Mouse (Mus musculus): Measurements from ENCODE around the gene Unc5a. TPM values are rescaled to one million over a fixed set of nuclear protein-coding genes. Genes with fewer than 3 reads are reported as not detected.

Unc5a gene
- polyA plus RNA-seq, 1 experiment from 2014 or later = 0.30 TPM

GRCm38 (mm10) chr13:54978804-54979203 is 29.6 kb downstream of the Unc5a start:
- no peak overlapping the region for H3K27ac ChIP-seq
- no peak for ATAC-seq (ENCODE audit: insufficient number of reproducible peaks, insufficient read depth, low FRiP score, low TSS enrichment, low read depth)
- no peaks in the 10 kb centered on the region for H3K9me3 ChIP-seq
- H3K9ac ChIP-seq (replicated peaks) = no peak overlapping the region
- no peaks in the 10 kb centered on the region for H3K36me3 ChIP-seq
- peaks cover 38% of the 10 kb centered on the region for H3K27me3 ChIP-seq
- H3K4me1 ChIP-seq (replicated peaks) = peaks cover 12% of the 10 kb centered on the region
- no peak overlapping the region for H3K4me2 ChIP-seq
- H3K4me3 ChIP-seq (replicated peaks) = no peak overlapping the region
- WGBS = 64% methylated on average over 8 of the region's 8 CpGs

- no peaks in the 10 kb centered on the region for H3K36me3 ChIP-seq
- H3K9ac ChIP-seq (replicated peaks) = no peak overlapping the region
- H3K4me1 ChIP-seq (replicated peaks) = peaks cover 12% of the 10 kb centered on the region
- 63% methylated on average over 12 of the region's 12 CpGs for WGBS
- H3K27ac ChIP-seq = no peak overlapping the region
- H3K4me2 ChIP-seq = no peak overlapping the region
- no peak for ATAC-seq (ENCODE audit: insufficient number of reproducible peaks, insufficient read depth, low FRiP score, low TSS enrichment, low read depth)
- H3K9me3 ChIP-seq = no peaks in the 10 kb centered on the region
- H3K4me3 ChIP-seq (replicated peaks) = no peak overlapping the region
- peaks cover 35% of the 10 kb centered on the region for H3K27me3 ChIP-seq
These were observed 31.7 kb downstream of the Unc5a start for GRCm38 (mm10) chr13:54980957-54981356.

GRCm38 (mm10) chr13:54983001-54983400 is 33.8 kb downstream of the Unc5a start:
- Histone ChIP-seq H3K9ac (replicated peaks) (no peak overlapping the region), H3K36me3 (no peaks in the 10 kb centered on the region), H3K4me2 (no peak overlapping the region), H3K9me3 (no peaks in the 10 kb centered on the region), H3K27ac (no peak overlapping the region), H3K27me3 (peaks cover 38% of the 10 kb centered on the region), H3K4me1 (replicated peaks) (peaks cover 12% of the 10 kb centered on the region), H3K4me3 (replicated peaks) (no peak overlapping the region)
- WGBS = 82% methylated on average over 8 of the region's 8 CpGs
- no peak for ATAC-seq (ENCODE audit: insufficient number of reproducible peaks, insufficient read depth, low FRiP score, low TSS enrichment, low read depth)

- WGBS = 72% methylated on average over 2 of the region's 2 CpGs
- no peak overlapping the region for H3K4me2 ChIP-seq
- H3K27ac ChIP-seq = no peak overlapping the region
- H3K4me3 ChIP-seq (replicated peaks) = no peak overlapping the region
- peaks cover 17% of the 10 kb centered on the region for H3K4me1 ChIP-seq (replicated peaks)
- no peak for ATAC-seq (ENCODE audit: insufficient number of reproducible peaks, insufficient read depth, low FRiP score, low TSS enrichment, low read depth)
- H3K36me3 ChIP-seq = no peaks in the 10 kb centered on the region
- no peaks in the 10 kb centered on the region for H3K9me3 ChIP-seq
- H3K27me3 ChIP-seq = peaks cover 38% of the 10 kb centered on the region
- no peak overlapping the region for H3K9ac ChIP-seq (replicated peaks)
These were observed 34.4 kb downstream of the Unc5a start for GRCm38 (mm10) chr13:54983614-54984013.

GRCm38 (mm10) chr13:54987405-54987804 is 38.2 kb downstream of the Unc5a start:
- Histone ChIP-seq H3K9ac (replicated peaks) (no peak overlapping the region), H3K27me3 (peaks cover 31% of the 10 kb centered on the region), H3K4me2 (no peak overlapping the region), H3K9me3 (no peaks in the 10 kb centered on the region), H3K27ac (no peak overlapping the region), H3K4me1 (replicated peaks) (peaks cover 7% of the 10 kb centered on the region; the same call in 1 of the 2 replicates), H3K4me3 (replicated peaks) (no peak overlapping the region), H3K36me3 (no peaks in the 10 kb centered on the region)
- 72% methylated on average over 9 of the region's 9 CpGs for WGBS
- ATAC-seq (ENCODE audit: insufficient number of reproducible peaks, insufficient read depth, low FRiP score, low TSS enrichment, low read depth) = no peak

- 42% methylated on average over 7 of the region's 7 CpGs for WGBS
- no peak for ATAC-seq (ENCODE audit: insufficient number of reproducible peaks, insufficient read depth, low FRiP score, low TSS enrichment, low read depth)
- Histone ChIP-seq H3K36me3 (no peaks in the 10 kb centered on the region), H3K9me3 (no peaks in the 10 kb centered on the region), H3K4me1 (replicated peaks) (peaks cover 7% of the 10 kb centered on the region; the same call in 1 of the 2 replicates), H3K4me2 (no peak overlapping the region), H3K9ac (replicated peaks) (no peak overlapping the region), H3K27me3 (peaks cover 32% of the 10 kb centered on the region), H3K27ac (no peak overlapping the region), H3K4me3 (replicated peaks) (no peak overlapping the region)
These were observed 39.1 kb downstream of the Unc5a start for GRCm38 (mm10) chr13:54988181-54988760.

GRCm38 (mm10) chr13:54992215-54992614 is 43.0 kb downstream of the Unc5a start:
- no peak overlapping the region for H3K27ac ChIP-seq
- no peaks in the 10 kb centered on the region for H3K9me3 ChIP-seq
- no peak overlapping the region for H3K9ac ChIP-seq (replicated peaks)
- H3K36me3 ChIP-seq = no peaks in the 10 kb centered on the region
- H3K4me2 ChIP-seq = no peak overlapping the region
- 84% methylated on average over 7 of the region's 7 CpGs for WGBS
- H3K4me3 ChIP-seq (replicated peaks) = no peak overlapping the region
- peaks cover 30% of the 10 kb centered on the region for H3K27me3 ChIP-seq
- ATAC-seq (ENCODE audit: insufficient number of reproducible peaks, insufficient read depth, low FRiP score, low TSS enrichment, low read depth) = no peak
- H3K4me1 ChIP-seq (replicated peaks) = peaks cover 7% of the 10 kb centered on the region; the same call in 1 of the 2 replicates

- Histone ChIP-seq H3K4me3 (replicated peaks) (no peak overlapping the region), H3K4me1 (replicated peaks) (no peaks in the 10 kb centered on the region), H3K4me2 (no peak overlapping the region), H3K27me3 (peaks cover 26% of the 10 kb centered on the region), H3K9me3 (no peaks in the 10 kb centered on the region), H3K9ac (replicated peaks) (no peak overlapping the region), H3K36me3 (no peaks in the 10 kb centered on the region), H3K27ac (no peak overlapping the region)
- WGBS = 25% methylated on average over 4 of the region's 4 CpGs
- ATAC-seq (ENCODE audit: insufficient number of reproducible peaks, insufficient read depth, low FRiP score, low TSS enrichment, low read depth) = no peak
These were observed 45.4 kb downstream of the Unc5a start for GRCm38 (mm10) chr13:54994576-54994975.

- H3K4me1 ChIP-seq (replicated peaks) = no peaks in the 10 kb centered on the region
- peaks cover 26% of the 10 kb centered on the region for H3K27me3 ChIP-seq
- 65% methylated on average over 6 of the region's 6 CpGs for WGBS
- H3K27ac ChIP-seq = no peak overlapping the region
- no peak overlapping the region for H3K4me3 ChIP-seq (replicated peaks)
- no peaks in the 10 kb centered on the region for H3K36me3 ChIP-seq
- H3K9ac ChIP-seq (replicated peaks) = no peak overlapping the region
- H3K4me2 ChIP-seq = no peak overlapping the region
- no peaks in the 10 kb centered on the region for H3K9me3 ChIP-seq
- no peak for ATAC-seq (ENCODE audit: insufficient number of reproducible peaks, insufficient read depth, low FRiP score, low TSS enrichment, low read depth)
These were observed 46.0 kb downstream of the Unc5a start for GRCm38 (mm10) chr13:54995161-54995560.

- Histone ChIP-seq H3K4me3 (replicated peaks) (no peak overlapping the region), H3K9ac (replicated peaks) (no peak overlapping the region), H3K9me3 (no peaks in the 10 kb centered on the region), H3K27ac (no peak overlapping the region), H3K36me3 (no peaks in the 10 kb centered on the region), H3K27me3 (peaks cover 13% of the 10 kb centered on the region), H3K4me1 (replicated peaks) (no peaks in the 10 kb centered on the region), H3K4me2 (no peak overlapping the region)
- WGBS = 87% methylated on average over 8 of the region's 8 CpGs
- ATAC-seq (ENCODE audit: insufficient number of reproducible peaks, insufficient read depth, low FRiP score, low TSS enrichment, low read depth) = no peak
These were observed 48.4 kb downstream of the Unc5a start for GRCm38 (mm10) chr13:54997568-54997967.

- H3K9me3 ChIP-seq = no peaks in the 10 kb centered on the region
- H3K4me3 ChIP-seq (replicated peaks) = no peak overlapping the region
- no peaks in the 10 kb centered on the region for H3K36me3 ChIP-seq
- no peak overlapping the region for H3K4me2 ChIP-seq
- ATAC-seq (ENCODE audit: insufficient number of reproducible peaks, insufficient read depth, low FRiP score, low TSS enrichment, low read depth) = no peak
- WGBS = 83% methylated on average over 10 of the region's 10 CpGs
- no peak overlapping the region for H3K27ac ChIP-seq
- no peaks in the 10 kb centered on the region for H3K27me3 ChIP-seq
- no peaks in the 10 kb centered on the region for H3K4me1 ChIP-seq (replicated peaks)
- no peak overlapping the region for H3K9ac ChIP-seq (replicated peaks)
These were observed 51.2 kb downstream of the Unc5a start for GRCm38 (mm10) chr13:55000433-55000832.

- Histone ChIP-seq H3K4me2 (no peak overlapping the region), H3K9me3 (no peaks in the 10 kb centered on the region), H3K27me3 (peaks cover 5% of the 10 kb centered on the region; the same call in 1 of the 2 replicates), H3K9ac (replicated peaks) (no peak overlapping the region), H3K27ac (no peak overlapping the region), H3K36me3 (no peaks in the 10 kb centered on the region), H3K4me3 (replicated peaks) (no peak overlapping the region), H3K4me1 (replicated peaks) (no peaks in the 10 kb centered on the region)
- WGBS = 81% methylated on average over 10 of the region's 10 CpGs
- no peak for ATAC-seq (ENCODE audit: insufficient number of reproducible peaks, insufficient read depth, low FRiP score, low TSS enrichment, low read depth)
These were observed 52.9 kb downstream of the Unc5a start for GRCm38 (mm10) chr13:55002090-55002489.

All from limb, embryonic 12.5 days (tissue).